Mouse (Mus musculus): ENCODE results near the gene Krt78. TPM values are rescaled to one million over a fixed set of nuclear protein-coding genes. Genes with fewer than 3 reads are reported as not detected.

Gene Krt78
- total and polyA plus RNA-seq, 2 experiments from 2014 or later, result not detected

DNA sequence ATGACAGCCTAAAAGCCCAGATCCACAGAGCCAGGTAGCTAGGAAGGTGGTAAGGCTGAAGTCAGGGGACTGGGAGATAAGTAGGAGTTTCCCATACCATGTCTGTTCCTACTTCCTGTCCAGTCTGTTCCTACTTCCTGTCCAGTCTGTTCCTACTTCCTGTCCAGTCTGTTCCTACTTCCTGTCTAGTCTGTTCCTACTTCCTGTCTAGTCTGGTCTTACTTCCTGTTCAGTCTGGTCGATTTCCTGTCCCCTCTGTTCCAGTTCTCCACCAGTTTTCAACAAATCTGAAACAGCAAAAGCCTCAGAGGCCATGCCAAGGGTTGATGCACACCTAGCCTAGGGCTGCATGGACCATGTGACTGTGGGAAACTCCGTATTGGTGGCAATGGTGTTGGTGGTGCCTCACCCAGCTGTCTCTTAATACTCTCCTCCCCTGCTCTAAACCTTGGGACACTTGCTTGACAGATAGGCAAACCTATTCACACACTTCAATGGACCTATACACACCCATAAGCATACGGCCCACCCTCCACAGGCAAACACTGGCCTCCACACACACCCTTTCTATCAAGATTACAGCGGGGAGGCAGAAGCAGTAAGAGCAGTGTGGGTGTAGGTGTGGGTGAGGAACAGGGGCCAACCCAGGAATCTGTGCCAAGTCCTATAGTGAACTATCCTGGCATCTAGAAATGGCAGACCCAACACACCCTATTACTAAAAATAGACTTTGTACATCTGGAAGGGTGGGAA lies 41.6 kb upstream of the Krt78 start:
- H3K27ac ChIP-seq (ENCODE audit: low read depth), result no peak overlapping the region

DNA sequence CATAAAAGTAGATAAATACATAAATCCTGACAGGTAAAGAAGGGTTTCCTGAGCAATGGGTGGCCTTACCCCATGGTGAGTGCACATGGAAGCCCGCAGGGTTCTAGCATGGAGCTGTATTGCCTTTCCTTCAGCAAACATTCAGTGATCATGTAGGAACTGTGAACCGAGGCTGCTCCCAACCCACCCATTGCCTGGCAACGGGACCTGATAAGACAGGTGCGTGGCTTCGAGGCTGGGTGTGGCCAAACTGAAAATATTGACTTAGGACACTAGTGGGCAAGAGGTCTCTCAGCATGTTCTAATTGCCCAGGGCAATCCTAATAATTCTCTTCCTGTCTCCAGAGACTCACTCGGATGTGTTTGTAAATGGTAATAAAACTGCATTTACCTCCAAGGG lies 40.3 kb upstream of the Krt78 start:
- no peaks in the 10 kb centered on the region for H3K4me1 ChIP-seq (ENCODE audit: control insufficient read depth, insufficient read depth)
- TF ChIP-seq EP300 (IDR thresholded peaks at IDR 0.05; ENCODE audit: low read depth) (no peak), CTCF (IDR thresholded peaks at IDR 0.05; ENCODE audit: low read depth) (no peak)
- 0 out of 2 replicates have a peak, but pooled peaks cover 4% of the 10 kb centered on the region for H3K9me3 ChIP-seq (replicated peaks; ENCODE audit: control insufficient read depth, low read length)
- H3K4me2 ChIP-seq (ENCODE audit: low read depth, low read length), result no peak overlapping the region
- ATAC-seq (ENCODE audit: insufficient read depth, low read depth) (no peak), DNase-seq (ENCODE audit: low spot score) (no peak)
- no peak overlapping the region for H3K27ac ChIP-seq (ENCODE audit: low read depth)
- no peaks in the 10 kb centered on the region for H3K36me3 ChIP-seq (replicated peaks; ENCODE audit: control insufficient read depth, insufficient read depth, low read length)
- no peak overlapping the region for H3K9ac ChIP-seq (replicated peaks; ENCODE audit: low read depth, low read length)
- no peak overlapping the region for H3K4me3 ChIP-seq (ENCODE audit: low read depth, low read length)
- WGBS, result 78% methylated on average over 6 of the region's 6 CpGs
- H3K27me3 ChIP-seq (ENCODE audit: control insufficient read depth, insufficient read depth, low read length), result no peaks in the 10 kb centered on the region

More for the DNA sequence above, 41.6 kb upstream of the Krt78 start:
- Histone ChIP-seq H3K36me3 (replicated peaks; ENCODE audit: control insufficient read depth, insufficient read depth, low read length) (no peaks in the 10 kb centered on the region), H3K4me3 (ENCODE audit: low read depth, low read length) (no peak overlapping the region), H3K9me3 (replicated peaks; ENCODE audit: control insufficient read depth, low read length) (0 out of 2 replicates have a peak, but pooled peaks cover 4% of the 10 kb centered on the region), H3K9ac (replicated peaks; ENCODE audit: low read depth, low read length) (no peak overlapping the region), H3K4me1 (ENCODE audit: control insufficient read depth, insufficient read depth) (no peaks in the 10 kb centered on the region), H3K4me2 (ENCODE audit: low read depth, low read length) (no peak overlapping the region), H3K27me3 (ENCODE audit: control insufficient read depth, insufficient read depth, low read length) (no peaks in the 10 kb centered on the region)
- 82% methylated on average over 4 of the region's 4 CpGs for WGBS
- TF ChIP-seq EP300 (IDR thresholded peaks at IDR 0.05; ENCODE audit: low read depth) (no peak), CTCF (IDR thresholded peaks at IDR 0.05; ENCODE audit: low read depth) (no peak)
- DNase-seq (ENCODE audit: low spot score) (no peak), ATAC-seq (ENCODE audit: insufficient read depth, low read depth) (no peak)

DNA sequence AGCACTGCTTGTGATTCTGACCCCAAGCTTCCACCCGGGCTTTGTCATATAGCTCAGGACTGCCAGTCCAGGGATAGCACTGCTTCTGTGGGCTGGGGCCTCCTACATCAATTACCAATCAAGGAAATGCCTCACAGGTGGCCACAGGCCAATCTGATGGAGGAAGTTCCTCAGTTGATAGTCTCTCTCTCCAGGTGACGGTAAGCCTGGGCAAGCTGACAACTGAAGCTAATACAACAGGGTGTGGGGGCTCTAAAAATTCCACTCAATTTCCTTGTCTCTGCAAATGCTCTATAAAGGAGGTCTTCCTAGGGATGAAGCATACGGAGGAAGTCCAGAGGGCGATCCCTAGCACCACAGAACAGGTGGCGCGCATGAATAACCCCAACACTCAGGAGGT lies 36.9 kb upstream of the Krt78 start:
- Histone ChIP-seq H3K27me3 (ENCODE audit: control insufficient read depth, insufficient read depth, low read length) (no peaks in the 10 kb centered on the region), H3K36me3 (replicated peaks; ENCODE audit: control insufficient read depth, insufficient read depth, low read length) (no peaks in the 10 kb centered on the region), H3K9ac (replicated peaks; ENCODE audit: low read depth, low read length) (no peak overlapping the region), H3K4me3 (ENCODE audit: low read depth, low read length) (no peak overlapping the region), H3K4me1 (ENCODE audit: control insufficient read depth, insufficient read depth) (no peaks in the 10 kb centered on the region), H3K9me3 (replicated peaks; ENCODE audit: control insufficient read depth, low read length) (0 out of 2 replicates have a peak, but pooled peaks cover 4% of the 10 kb centered on the region), H3K4me2 (ENCODE audit: low read depth, low read length) (no peak overlapping the region), H3K27ac (ENCODE audit: low read depth) (no peak overlapping the region)
- DNase-seq (ENCODE audit: low spot score) (no peak), ATAC-seq (ENCODE audit: insufficient read depth, low read depth) (no peak)
- whole genome bisulfite sequencing, result 82% methylated on average over 6 of the region's 6 CpGs
- TF ChIP-seq EP300 (IDR thresholded peaks at IDR 0.05; ENCODE audit: low read depth), result no peak
- no peak for TF ChIP-seq CTCF (IDR thresholded peaks at IDR 0.05; ENCODE audit: low read depth)

GRCm38 (mm10) chr15:101988714-101989113 lies 34.6 kb upstream of the Krt78 start:
- ATAC-seq (ENCODE audit: insufficient read depth, low read depth) (no peak), DNase-seq (ENCODE audit: low spot score) (no peak)
- Histone ChIP-seq H3K36me3 (replicated peaks; ENCODE audit: control insufficient read depth, insufficient read depth, low read length) (no peaks in the 10 kb centered on the region), H3K4me1 (ENCODE audit: control insufficient read depth, insufficient read depth) (no peaks in the 10 kb centered on the region), H3K27ac (ENCODE audit: low read depth) (no peak overlapping the region), H3K4me3 (ENCODE audit: low read depth, low read length) (no peak overlapping the region), H3K27me3 (ENCODE audit: control insufficient read depth, insufficient read depth, low read length) (no peaks in the 10 kb centered on the region), H3K9me3 (replicated peaks; ENCODE audit: control insufficient read depth, low read length) (no peaks in the 10 kb centered on the region), H3K4me2 (ENCODE audit: low read depth, low read length) (no peak overlapping the region), H3K9ac (replicated peaks; ENCODE audit: low read depth, low read length) (no peak overlapping the region)
- WGBS, result 64% methylated on average over 8 of the region's 8 CpGs
- TF ChIP-seq EP300 (IDR thresholded peaks at IDR 0.05; ENCODE audit: low read depth), result no peak
- TF ChIP-seq CTCF (IDR thresholded peaks at IDR 0.05; ENCODE audit: low read depth), result no peak

- Histone ChIP-seq H3K9ac (replicated peaks; ENCODE audit: low read depth, low read length) (no peak overlapping the region), H3K4me1 (ENCODE audit: control insufficient read depth, insufficient read depth) (no peaks in the 10 kb centered on the region), H3K4me2 (ENCODE audit: low read depth, low read length) (no peak overlapping the region), H3K4me3 (ENCODE audit: low read depth, low read length) (no peak overlapping the region), H3K36me3 (replicated peaks; ENCODE audit: control insufficient read depth, insufficient read depth, low read length) (no peaks in the 10 kb centered on the region), H3K27ac (ENCODE audit: low read depth) (no peak overlapping the region), H3K27me3 (ENCODE audit: control insufficient read depth, insufficient read depth, low read length) (no peaks in the 10 kb centered on the region), H3K9me3 (replicated peaks; ENCODE audit: control insufficient read depth, low read length) (no peaks in the 10 kb centered on the region)
- peak; percentile 92 for TF ChIP-seq CTCF (IDR thresholded peaks at IDR 0.05; ENCODE audit: low read depth)
- no peak for TF ChIP-seq EP300 (IDR thresholded peaks at IDR 0.05; ENCODE audit: low read depth)
- peak; percentile 44; the same call in 1 of the 2 replicates for ATAC-seq (ENCODE audit: insufficient read depth, low read depth)
- DNase-seq (ENCODE audit: low spot score), result peak; percentile 68
- WGBS, result under 1% methylated on average over 10 of the region's 10 CpGs
Measured at GRCm38 (mm10) chr15:101988119-101988518, 34.0 kb upstream of the Krt78 start.

GRCm38 (mm10) chr15:101984746-101985145 lies 30.7 kb upstream of the Krt78 start:
- 17% methylated on average over 6 of the region's 6 CpGs for WGBS
- TF ChIP-seq EP300 (IDR thresholded peaks at IDR 0.05; ENCODE audit: low read depth), result no peak
- TF ChIP-seq CTCF (IDR thresholded peaks at IDR 0.05; ENCODE audit: low read depth), result no peak
- no peak for DNase-seq (ENCODE audit: low spot score)
- ATAC-seq (ENCODE audit: insufficient read depth, low read depth), result no peak
- no peak overlapping the region for H3K9ac ChIP-seq (replicated peaks; ENCODE audit: low read depth, low read length)
- H3K4me3 ChIP-seq (ENCODE audit: low read depth, low read length), result no peak overlapping the region
- H3K4me2 ChIP-seq (ENCODE audit: low read depth, low read length), result no peak overlapping the region
- H3K4me1 ChIP-seq (ENCODE audit: control insufficient read depth, insufficient read depth), result no peaks in the 10 kb centered on the region
- no peak overlapping the region for H3K27ac ChIP-seq (ENCODE audit: low read depth)
- H3K9me3 ChIP-seq (replicated peaks; ENCODE audit: control insufficient read depth, low read length), result no peaks in the 10 kb centered on the region
- no peaks in the 10 kb centered on the region for H3K36me3 ChIP-seq (replicated peaks; ENCODE audit: control insufficient read depth, insufficient read depth, low read length)
- no peaks in the 10 kb centered on the region for H3K27me3 ChIP-seq (ENCODE audit: control insufficient read depth, insufficient read depth, low read length)

All from heart, postnatal 0 days (tissue).